Mouse (Mus musculus) layer of hippocampus, postnatal 10 days (tissue): ENCODE measurements around the gene Furin. TPM values are rescaled to one million over a fixed set of nuclear protein-coding genes. Genes with fewer than 3 reads are reported as not detected.

ENCODE experiments used
- DNase-seq, 2 experiments: peaks; one replicate each; pipeline ENCODE4 v3.0.0; 2021; ENCODE audit warnings: low spot score in 2 of 2
- total RNA-seq, 2 experiments: library from RNA; stranded (reverse); gene quantifications; 2 replicates each; pipeline ENCODE4 v1.2.3; 2021

The Furin gene
- total RNA-seq, 2 experiments from 2014 or later = 53.6 to 56.6 TPM

DNA sequence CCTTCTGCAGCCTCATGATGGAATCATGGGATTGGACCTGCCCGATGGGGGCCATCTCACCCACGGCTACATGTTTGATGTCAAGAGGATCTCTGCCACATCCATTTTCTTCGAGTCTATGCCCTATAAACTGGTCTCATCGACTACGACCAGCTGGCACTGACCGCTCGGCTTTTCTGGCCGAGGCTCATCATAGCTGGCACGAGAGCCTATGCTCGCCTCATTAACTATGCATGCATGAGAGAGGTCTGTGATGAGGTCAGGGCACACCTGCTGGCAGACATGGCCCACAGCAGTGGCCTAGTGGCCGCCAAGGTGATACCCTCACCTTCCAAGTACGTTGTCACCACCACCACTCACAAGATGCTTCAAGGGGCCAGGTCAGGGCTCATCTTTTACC lies 24.4 kb upstream of the Furin start:
- DNase-seq = no peak

DNA sequence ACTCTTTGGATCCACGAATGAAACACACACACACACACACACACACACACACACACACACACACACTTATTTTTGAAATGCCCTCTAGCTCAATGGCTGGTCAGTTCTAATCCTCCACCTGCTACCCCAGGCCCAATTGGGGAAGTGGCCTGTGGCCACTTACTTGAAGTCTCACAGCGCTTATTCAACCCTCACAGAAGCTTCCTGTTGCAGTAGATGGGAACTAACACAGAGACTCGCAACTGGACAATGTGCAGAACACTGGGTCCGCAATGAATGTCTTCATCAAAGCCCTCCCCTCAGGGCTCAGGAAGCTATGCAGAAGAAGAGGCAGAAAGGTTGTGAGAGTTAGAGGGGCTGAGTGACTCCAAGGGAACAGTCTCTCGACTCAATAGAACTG lies 22.5 kb upstream of the Furin start:
- DNase-seq = no peak

GRCm38 (mm10) chr7:80426363-80426762 lies 21.1 kb upstream of the Furin start:
- no peak for DNase-seq

DNA sequence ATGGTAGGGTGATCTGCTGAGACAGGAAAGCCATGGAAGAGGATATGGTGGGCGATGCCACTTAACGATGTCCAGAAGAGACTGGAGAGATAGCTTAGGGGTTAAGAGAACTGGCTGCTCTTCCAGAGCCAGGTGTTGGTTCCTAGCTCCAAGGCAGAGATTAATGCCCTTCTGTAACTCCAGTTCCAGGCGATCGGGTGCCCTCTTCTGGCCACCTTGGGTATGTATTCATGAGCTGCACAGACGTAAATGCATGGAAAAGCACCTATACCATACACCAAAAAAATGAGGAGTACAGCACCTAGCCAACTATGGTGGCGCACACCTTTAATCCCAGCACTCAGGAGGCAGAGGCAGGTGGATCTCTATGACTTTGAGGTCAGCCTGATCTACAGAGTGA lies 19.5 kb upstream of the Furin start:
- no peak for DNase-seq

DNA sequence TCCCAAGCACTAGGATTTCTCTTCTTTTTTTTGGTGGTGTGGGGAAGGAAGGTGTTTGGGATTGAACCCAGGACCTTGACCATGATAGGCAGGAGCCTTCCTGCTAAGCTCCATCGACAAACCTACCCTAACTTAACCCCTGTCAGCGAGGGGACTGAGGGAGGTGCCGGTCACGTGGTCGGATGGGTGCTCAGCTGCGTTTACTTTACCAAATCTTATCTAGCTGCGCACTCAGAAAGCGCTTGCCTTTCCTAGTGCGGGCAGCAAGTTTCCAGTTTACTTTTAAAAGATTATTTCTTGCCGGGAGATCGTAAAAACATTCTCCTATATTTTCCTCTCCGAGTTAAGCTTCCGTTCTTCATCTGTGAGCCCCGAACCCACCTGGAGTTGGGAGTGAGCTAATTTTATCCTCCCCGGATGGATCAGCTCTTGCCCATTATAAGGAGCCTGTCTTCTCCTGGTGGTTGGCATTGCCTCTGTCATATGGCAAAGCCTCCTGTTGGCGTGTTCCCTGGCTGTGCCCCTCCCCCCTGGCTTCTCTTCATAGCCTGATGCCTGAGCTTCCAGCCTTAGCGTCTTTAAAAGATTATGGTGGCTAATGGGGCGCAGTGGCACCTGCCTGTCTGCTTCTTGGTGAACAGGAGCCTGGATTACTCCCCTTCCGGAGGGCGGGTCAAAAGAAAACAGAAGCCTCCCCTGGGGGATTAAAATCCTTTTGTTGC lies 17.7 kb upstream of the Furin start:
- peak in 1 of 2 experiments; percentile 51 for DNase-seq

DNA sequence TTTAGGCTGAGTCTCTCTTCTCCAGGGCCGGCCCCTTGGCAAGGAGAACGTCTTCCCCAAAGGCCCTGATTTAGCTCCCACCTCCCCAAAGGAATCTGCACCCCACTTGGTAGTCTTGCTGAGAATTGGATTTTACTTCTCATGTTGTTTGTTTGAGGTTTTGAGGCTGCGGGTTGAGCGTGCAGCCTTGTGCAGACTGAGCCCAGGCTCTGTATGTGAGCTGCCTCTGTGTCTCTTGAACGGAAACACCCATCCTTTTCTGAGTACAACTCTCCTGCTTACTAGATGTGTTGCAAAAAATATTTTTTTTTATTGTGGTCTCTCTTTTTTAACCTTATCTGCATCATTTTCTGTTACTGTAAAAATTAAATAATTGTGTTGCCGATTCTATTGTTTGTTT lies 16.3 kb upstream of the Furin start:
- DNase-seq = no peak

DNA sequence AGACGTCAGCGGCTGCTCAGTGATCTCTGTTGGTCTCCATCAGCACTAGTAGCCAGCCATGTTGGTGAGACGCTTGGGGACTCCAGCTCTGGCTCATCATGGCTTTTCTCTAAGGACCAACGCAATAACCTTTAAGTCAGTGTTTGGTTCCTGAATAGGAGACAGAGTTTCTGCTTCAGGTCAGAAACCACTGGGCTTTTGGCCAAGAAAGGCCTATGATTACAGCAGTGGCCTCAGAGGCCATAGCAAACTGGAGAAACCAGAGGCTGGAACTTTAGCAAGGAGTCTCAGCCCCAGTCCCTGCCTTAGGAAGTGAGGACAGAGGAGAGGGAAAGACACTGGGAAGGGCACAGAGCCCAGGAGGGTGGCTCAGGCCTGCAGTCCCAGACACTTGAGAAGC lies 15.3 kb upstream of the Furin start:
- no peak for DNase-seq

DNA sequence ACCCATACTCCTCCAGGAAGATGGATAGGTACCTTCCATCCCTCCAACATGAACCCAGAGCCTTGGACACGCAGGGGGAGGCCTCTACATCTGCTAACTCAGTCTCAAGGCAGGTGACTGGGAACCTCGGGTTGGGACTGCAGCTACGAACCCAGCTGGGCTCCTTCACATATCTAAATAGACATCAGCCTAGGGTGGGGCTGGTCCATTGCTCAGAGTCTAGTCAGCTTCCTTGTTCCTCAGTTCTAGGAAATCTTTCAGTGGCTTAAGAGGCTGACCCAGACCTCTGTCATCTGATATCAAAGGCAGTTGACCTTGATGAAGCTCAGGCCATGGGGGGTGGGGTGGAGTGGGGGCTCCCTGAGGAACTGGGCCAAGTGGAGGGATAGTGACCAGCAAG lies 14.0 kb upstream of the Furin start:
- DNase-seq = no peak

GRCm38 (mm10) chr7:80418036-80418435 lies 12.8 kb upstream of the Furin start:
- DNase-seq = no peak

- no peak for DNase-seq
Measured at GRCm38 (mm10) chr7:80417601-80418000, 12.4 kb upstream of the Furin start.

- no peak for DNase-seq
Measured at GRCm38 (mm10) chr7:80416969-80417368, 11.7 kb upstream of the Furin start.

DNA sequence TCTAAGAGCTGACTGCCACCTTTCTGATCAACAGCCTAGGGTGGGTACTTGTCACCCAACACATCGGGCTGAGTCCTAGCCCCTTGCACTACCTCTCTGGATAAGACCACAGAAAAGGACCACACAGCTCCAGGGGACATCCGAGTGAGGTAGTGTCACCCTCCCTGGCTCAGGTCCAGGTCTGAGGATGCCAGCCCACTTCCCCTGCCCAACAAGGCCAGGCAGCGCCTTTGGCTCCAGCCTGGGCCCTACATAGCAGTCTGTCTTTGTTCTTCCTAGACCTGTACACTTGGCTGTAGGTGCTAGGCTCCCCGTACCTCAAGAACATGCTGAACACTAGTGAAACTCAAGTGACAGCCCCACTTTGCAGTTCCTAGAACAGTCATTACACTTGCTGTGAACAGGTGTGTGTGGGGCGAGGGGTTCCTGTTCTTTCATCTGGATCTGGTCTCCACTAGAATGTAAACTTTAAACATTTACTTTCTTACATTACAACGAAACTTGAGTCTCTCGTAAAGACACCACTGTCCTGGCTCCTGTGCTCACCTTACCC lies 9.1 kb upstream of the Furin start:
- DNase-seq = no peak

- no peak for DNase-seq
Measured at GRCm38 (mm10) chr7:80413512-80414302, 8.5 kb upstream of the Furin start.

GRCm38 (mm10) chr7:80412781-80413180 lies 7.5 kb upstream of the Furin start:
- DNase-seq = no peak

GRCm38 (mm10) chr7:80412279-80412678 lies 7.0 kb upstream of the Furin start:
- no peak for DNase-seq

GRCm38 (mm10) chr7:80410380-80410779 lies 5.1 kb upstream of the Furin start:
- no peak for DNase-seq

- no peak for DNase-seq
Measured at GRCm38 (mm10) chr7:80407712-80408111, 2.5 kb upstream of the Furin start.

DNA sequence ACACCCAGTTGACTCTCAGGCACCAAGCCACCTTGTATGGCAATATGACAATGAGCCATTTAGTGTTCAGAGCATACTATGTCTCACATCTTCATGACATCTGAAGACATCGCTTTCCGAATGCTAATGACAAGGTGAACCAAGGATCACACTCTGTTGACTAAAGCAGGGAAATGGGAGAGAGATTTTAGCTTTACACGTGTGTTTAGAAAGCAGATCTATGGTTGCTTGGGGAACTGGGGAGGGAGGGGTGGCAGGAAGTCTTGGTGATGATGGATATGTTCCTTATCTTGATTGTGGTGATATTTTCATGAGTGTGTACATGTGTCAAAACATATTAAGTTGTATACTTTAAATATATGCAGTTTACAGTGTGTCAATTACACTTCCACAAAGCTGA lies 950 bp upstream of the Furin start:
- DNase-seq = no peak

- no peak for DNase-seq
Measured at GRCm38 (mm10) chr7:80404101-80404894, 938 bp downstream of the Furin start.

- DNase-seq = peak; percentile 64 to 68
Measured at GRCm38 (mm10) chr7:80403551-80403950, 1.7 kb downstream of the Furin start.

GRCm38 (mm10) chr7:80402651-80403321 lies 2.5 kb downstream of the Furin start:
- peak; percentile 48 to 76 for DNase-seq
